Mouse (Mus musculus) lung, adult 2 months (tissue): Measurements from ENCODE around the gene Col8a1. TPM values are rescaled to one million over a fixed set of nuclear protein-coding genes. Genes with fewer than 3 reads are reported as not detected.

Experiments
- DNase-seq: peaks from one replicate; pipeline ENCODE4 v3.0.0; 2022
- H3K4me1 ChIP-seq: fragments of 200-500 bp; 2 replicates; pipeline ENCODE4 v1.6.1; 2011; ENCODE audit warnings: low read length; ENCODE audit not compliant: control insufficient read depth, insufficient read depth
- H3K4me3 ChIP-seq: fragments of 200-500 bp; replicated peaks from 2 replicates; pipeline ENCODE3; 2011; ENCODE audit warnings: low read depth, mild to moderate bottlenecking, control low read depth, low read length; ENCODE audit errors: extremely low read depth
- CTCF ChIP-seq: fragments of 200-500 bp; IDR thresholded peaks from 2 replicates; pipeline ENCODE4 v1.5.1; 2011; ENCODE audit warnings: mild to moderate bottlenecking, low read length, control low read depth; ENCODE audit not compliant: insufficient read depth
- POLR2A ChIP-seq: fragments of 200-500 bp; IDR thresholded peaks from 2 replicates; pipeline ENCODE4 v1.6.1; 2011; ENCODE audit warnings: low read depth, mild to moderate bottlenecking, control low read depth, low read length, borderline replicate concordance; ENCODE audit errors: extremely low read depth
- WGBS: fragments of 180-500 bp; shearing (Covaris S2); methylation state at CpG from one replicate; pipeline ENCODE4 v1.1.7; 2018; 5-methylcytosine and 5-hydroxymethylcytosine counted together
- polyA plus RNA-seq: library from polyadenylated mRNA; depleted of rRNA; stranded (reverse); fragments of >200 nt; gene quantifications from 2 replicates; pipeline ENCODE4 v1.2.3, GENCODE M21; 2012

Col8a1 gene
- polyA plus RNA-seq, 1 experiment = 3.6 TPM

DNA sequence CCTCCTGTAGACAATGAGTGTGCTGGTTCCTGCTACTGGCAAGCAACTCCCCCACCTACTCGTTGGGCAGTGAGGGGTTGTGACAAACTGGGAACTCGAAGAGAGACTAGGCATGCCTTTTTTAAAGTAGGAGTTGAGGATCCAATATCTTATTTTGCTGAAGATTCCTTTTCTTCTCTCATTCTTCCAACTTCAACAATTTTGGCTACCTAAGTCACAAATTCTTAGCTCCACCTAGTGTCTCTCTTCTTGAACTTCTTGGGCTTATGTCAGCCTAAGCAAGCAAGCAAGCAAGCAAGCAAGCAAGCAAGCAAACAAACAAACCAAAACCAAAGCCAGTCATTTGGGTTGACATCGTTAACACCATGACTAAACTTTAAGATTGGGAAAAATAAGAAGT, 6.4 kb downstream of the Col8a1 start:
- WGBS = 47% methylated on average over 3 of the region's 3 CpGs
- H3K4me3 ChIP-seq = no peak overlapping the region
- H3K4me1 ChIP-seq = no peaks in the 10 kb centered on the region
- TF ChIP-seq CTCF (no peak), POLR2A (no peak)
- DNase-seq = no peak

DNA sequence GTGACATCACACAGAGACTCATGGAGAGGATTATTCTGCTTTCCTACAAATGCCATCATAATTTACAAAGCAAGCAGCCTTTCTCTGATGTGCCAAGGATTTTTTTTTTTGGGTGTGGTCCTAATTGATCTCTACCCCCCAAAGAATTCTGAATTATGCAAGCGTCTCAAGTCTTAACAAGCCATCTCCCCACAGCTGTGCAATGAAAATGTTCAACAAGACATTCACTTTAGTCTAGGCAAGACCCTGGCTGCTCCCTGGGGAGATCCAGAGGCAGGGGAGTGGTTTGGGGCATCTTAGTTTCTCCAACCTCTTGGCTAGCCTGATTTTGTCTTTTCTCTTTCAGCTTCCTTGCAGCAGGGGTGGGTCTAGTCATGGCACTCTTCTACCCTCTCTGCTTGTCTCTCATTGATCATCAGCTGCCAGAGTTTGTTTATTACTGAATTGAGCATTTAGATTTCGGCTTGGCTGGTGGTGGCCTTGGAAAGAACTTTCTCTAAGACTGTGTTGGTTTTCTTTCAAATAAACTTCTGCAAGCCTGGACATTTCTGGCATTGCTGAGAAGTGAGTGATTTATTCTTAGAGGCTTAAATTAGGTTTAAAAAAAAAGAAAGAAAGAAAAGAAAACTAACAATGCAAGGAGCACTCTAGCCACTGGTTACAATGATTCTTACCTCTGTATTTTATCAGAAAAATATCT, 7.0 kb downstream of the Col8a1 start:
- no peak for TF ChIP-seq POLR2A
- no peak for TF ChIP-seq CTCF
- H3K4me1 ChIP-seq = no peaks in the 10 kb centered on the region
- 49% methylated on average over 2 of the region's 2 CpGs for WGBS
- no peak overlapping the region for H3K4me3 ChIP-seq
- DNase-seq = no peak

GRCm38 (mm10) chr16:57740169-57740568, 14.4 kb downstream of the Col8a1 start:
- Histone ChIP-seq H3K4me1 (no peaks in the 10 kb centered on the region), H3K4me3 (no peak overlapping the region)
- no peak for DNase-seq
- TF ChIP-seq POLR2A (no peak), CTCF (no peak)
- WGBS = 55% methylated on average over 3 of the region's 3 CpGs

DNA sequence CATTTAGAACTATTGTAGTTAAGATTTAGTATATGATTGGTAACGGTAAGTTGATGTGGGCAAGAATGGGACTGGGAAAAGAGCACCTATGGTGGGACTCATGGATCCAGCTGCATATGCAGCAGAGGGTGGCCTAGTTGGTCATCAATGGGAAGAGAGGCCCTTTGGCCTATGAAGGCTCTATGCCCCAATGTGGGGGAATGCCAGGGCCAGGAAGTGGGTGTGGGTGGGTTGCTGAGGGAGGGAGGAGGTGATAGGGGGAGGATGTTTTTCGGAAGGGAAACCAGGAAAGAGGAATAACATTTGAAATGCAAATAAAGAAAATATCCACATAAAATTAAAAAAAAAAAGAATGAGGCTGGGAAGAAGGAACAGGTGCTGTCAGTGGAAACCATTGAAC, 19.6 kb downstream of the Col8a1 start:
- no peaks in the 10 kb centered on the region for H3K4me1 ChIP-seq
- WGBS = 81% methylated on average over 2 of the region's 2 CpGs
- no peak for DNase-seq
- no peak overlapping the region for H3K4me3 ChIP-seq
- TF ChIP-seq CTCF (no peak), POLR2A (no peak)

DNA sequence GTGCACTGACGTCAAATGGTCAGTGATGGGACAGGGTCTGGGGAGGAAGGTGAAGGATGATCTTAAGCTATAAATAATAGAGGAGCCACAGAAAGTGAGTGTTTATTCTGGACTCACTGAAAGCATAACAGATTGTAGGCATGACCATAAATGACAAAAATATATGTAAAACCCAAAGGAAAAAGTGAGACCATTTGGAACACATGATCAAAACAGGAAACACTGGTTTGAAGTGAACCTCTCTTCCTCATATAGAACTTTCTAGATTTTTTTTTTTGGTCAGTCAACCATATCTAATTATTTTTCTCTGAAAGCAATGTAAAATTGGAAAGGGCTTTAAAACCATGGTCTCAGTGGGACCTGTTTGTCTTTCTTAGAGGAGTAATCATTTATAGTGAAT, 21.0 kb downstream of the Col8a1 start:
- 67% methylated on average over 1 of the region's 1 CpGs for WGBS
- Histone ChIP-seq H3K4me3 (no peak overlapping the region), H3K4me1 (no peaks in the 10 kb centered on the region)
- no peak for TF ChIP-seq POLR2A
- no peak for TF ChIP-seq CTCF
- DNase-seq = no peak

DNA sequence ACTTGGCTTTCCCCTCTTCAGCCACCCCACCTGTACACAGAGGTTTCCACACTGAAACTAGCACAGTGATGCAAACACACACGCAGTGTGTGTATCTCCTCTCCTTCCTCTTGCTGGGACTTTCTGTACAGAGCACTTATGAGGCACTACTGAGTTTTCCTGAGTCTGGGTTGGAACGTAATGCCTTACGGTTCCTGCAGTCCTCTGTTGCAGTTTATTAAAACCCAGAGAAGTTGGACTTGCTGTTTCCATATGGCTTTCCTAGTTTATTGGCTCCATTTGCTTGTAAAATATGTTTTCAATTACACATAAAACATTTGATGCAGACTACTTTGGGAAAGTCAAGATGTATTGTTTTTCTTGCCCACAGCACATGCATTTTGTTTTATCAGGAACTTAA, 21.4 kb downstream of the Col8a1 start:
- no peak for TF ChIP-seq CTCF
- H3K4me3 ChIP-seq = no peak overlapping the region
- no peak for DNase-seq
- H3K4me1 ChIP-seq = no peaks in the 10 kb centered on the region
- WGBS = 82% methylated on average over 3 of the region's 3 CpGs

- H3K4me3 ChIP-seq = no peak overlapping the region
- no peaks in the 10 kb centered on the region for H3K4me1 ChIP-seq
- WGBS = 31% methylated on average over 3 of the region's 3 CpGs
- TF ChIP-seq POLR2A = no peak
- no peak for TF ChIP-seq CTCF
- DNase-seq = no peak
Measured at GRCm38 (mm10) chr16:57724978-57725377, 29.6 kb downstream of the Col8a1 start.

GRCm38 (mm10) chr16:57718982-57719381, 35.6 kb downstream of the Col8a1 start:
- no peaks in the 10 kb centered on the region for H3K4me1 ChIP-seq
- TF ChIP-seq CTCF = no peak
- TF ChIP-seq POLR2A = no peak
- WGBS = 70% methylated on average over 2 of the region's 2 CpGs
- H3K4me3 ChIP-seq = no peak overlapping the region
- no peak for DNase-seq

GRCm38 (mm10) chr16:57698733-57699132, 55.8 kb downstream of the Col8a1 start:
- H3K4me3 ChIP-seq = no peak overlapping the region
- no peaks in the 10 kb centered on the region for H3K4me1 ChIP-seq
- no peak for DNase-seq
- 76% methylated on average over 5 of the region's 5 CpGs for WGBS
- TF ChIP-seq POLR2A (no peak), CTCF (no peak)

GRCm38 (mm10) chr16:57694694-57695093, 59.8 kb downstream of the Col8a1 start:
- TF ChIP-seq POLR2A = no peak
- no peak for TF ChIP-seq CTCF
- WGBS = 67% methylated on average over 1 of the region's 1 CpGs

More at GRCm38 (mm10) chr16:57694694-57695093, 59.8 kb downstream of the Col8a1 start:
- H3K4me1 ChIP-seq = no peaks in the 10 kb centered on the region
- DNase-seq = no peak
- H3K4me3 ChIP-seq = no peak overlapping the region
